Mouse (Mus musculus) myocyte (in vitro differentiated cells): ENCODE data around the gene Ccr9.

Experiments used
- CEBPB ChIP-seq: IDR thresholded peaks from 2 replicates; pipeline ENCODE4 v1.6.1; 2011; ENCODE audit warnings: mild to moderate bottlenecking, moderate library complexity; ENCODE audit not compliant: poor library complexity, insufficient read depth, severe bottlenecking
- E2F4 ChIP-seq: IDR thresholded peaks from one replicate; pipeline ENCODE4 v1.6.1; 2011; ENCODE audit warnings: mild to moderate bottlenecking, control low read depth, moderate library complexity; ENCODE audit not compliant: insufficient read depth
- MAX ChIP-seq: IDR thresholded peaks from one replicate; pipeline ENCODE4 v1.6.1; 2011; ENCODE audit warnings: low read depth, mild to moderate bottlenecking, control low read depth
- MYOD1 ChIP-seq, 3 experiments: IDR thresholded peaks; one replicate each; pipeline ENCODE4 v1.6.1; 2011; ENCODE audit warnings: control low read depth in 2 of 3, low read depth in 2 of 3, mild to moderate bottlenecking in 2 of 3, moderate library complexity in 1 of 3; ENCODE audit not compliant: insufficient read length in 2 of 3, control insufficient read depth in 1 of 3
- POLR2A ChIP-seq: IDR thresholded peaks from one replicate; pipeline ENCODE4 v1.6.1; 2011; ENCODE audit warnings: low read depth, mild to moderate bottlenecking, control low read depth, moderate library complexity; ENCODE audit not compliant: insufficient read length
- POLR2AphosphoS2 ChIP-seq: IDR thresholded peaks from one replicate; pipeline ENCODE4 v1.6.1; 2011; ENCODE audit warnings: low read depth, control low read depth; ENCODE audit not compliant: insufficient read length
- SRF ChIP-seq: IDR thresholded peaks from one replicate; pipeline ENCODE4 v1.6.1; 2011; ENCODE audit warnings: low read depth; ENCODE audit not compliant: control insufficient read depth, insufficient read length
- TCF12 ChIP-seq: IDR thresholded peaks from one replicate; pipeline ENCODE4 v1.6.1; 2011; ENCODE audit warnings: mild to moderate bottlenecking, control low read depth; ENCODE audit not compliant: poor library complexity, insufficient read depth, severe bottlenecking
- TCF3 ChIP-seq: IDR thresholded peaks from one replicate; pipeline ENCODE4 v1.6.1; 2011; ENCODE audit warnings: low read depth, control low read depth; ENCODE audit not compliant: insufficient read length

DNA sequence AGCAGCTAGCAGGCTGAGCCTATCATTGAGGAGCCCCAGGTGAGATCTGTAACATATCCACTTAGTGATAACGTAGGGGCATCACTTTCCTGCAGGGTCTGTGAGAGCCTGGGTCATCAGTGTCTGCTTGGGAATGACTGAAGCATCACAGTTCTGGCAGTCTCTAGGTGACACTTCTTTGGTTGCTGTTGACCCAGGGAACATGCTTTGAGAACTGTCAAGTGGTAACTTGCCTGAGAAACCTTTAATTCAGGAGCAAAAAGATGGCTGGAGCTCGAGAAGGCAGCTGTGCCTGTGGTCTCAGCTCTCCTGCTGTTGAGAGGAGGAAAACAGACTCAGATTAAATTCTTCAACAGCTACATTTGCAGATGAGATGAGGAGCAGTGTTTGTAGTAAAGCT, 79.1 kb downstream of the Ccr9 start:
- TF ChIP-seq TCF12 (no peak), MAX (no peak), E2F4 (no peak), CEBPB (no peak), TCF3 (no peak), POLR2A (no peak), MYOD1 (IDR thresholded peaks at IDR 0.05; ENCODE audit: control insufficient read depth in 1 of 3, insufficient read length in 2 of 3, low read depth in 2 of 3) (no peak), SRF (no peak), POLR2AphosphoS2 (no peak)
